Mouse (Mus musculus) kidney, postnatal 25 days (tissue): ENCODE measurements at regions not wholly inside any gene's neighbourhood (a gene's known extent, or its start where the extent isn't known, plus 50 kb on each side); places are given as distances from the start of the nearest gene placed in this dataset.

ENCODE experiments used
- DNase-seq, 2 experiments: peaks; one replicate each; pipeline ENCODE4 v3.0.0; 2021; ENCODE audit warnings: mixed read lengths in 2 of 2

DNA sequence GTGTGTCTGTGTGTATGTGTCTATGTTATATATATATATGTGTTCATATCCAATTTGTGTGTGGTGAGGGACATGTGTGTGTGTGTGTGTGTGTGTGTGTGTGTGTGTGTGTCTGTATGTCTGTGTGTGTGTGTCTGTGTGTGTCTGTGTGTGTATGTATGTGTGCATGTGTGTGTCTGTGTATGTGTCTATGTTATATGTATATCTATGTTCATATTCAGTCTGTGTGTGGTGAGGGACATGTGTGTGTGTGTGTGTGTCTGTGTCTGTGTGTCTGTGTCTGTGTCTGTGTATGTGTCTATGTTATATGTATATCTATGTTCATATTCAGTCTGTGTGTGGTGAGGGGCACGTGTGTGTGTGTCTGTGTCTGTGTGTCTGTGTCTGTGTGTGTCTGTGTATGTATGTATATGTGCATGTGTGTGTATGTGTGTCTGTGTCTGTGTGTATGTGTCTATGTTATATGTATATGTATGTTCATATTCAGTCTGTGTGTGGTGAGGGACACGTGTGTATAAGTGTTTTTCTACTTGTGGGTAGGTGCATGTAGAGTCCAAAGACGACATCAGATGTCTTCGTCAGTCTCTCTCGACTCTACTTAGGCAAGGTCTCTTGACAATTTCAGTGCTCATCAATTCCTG, 370.5 kb upstream of the Slc7a11 start:
- DNase-seq = no peak

DNA sequence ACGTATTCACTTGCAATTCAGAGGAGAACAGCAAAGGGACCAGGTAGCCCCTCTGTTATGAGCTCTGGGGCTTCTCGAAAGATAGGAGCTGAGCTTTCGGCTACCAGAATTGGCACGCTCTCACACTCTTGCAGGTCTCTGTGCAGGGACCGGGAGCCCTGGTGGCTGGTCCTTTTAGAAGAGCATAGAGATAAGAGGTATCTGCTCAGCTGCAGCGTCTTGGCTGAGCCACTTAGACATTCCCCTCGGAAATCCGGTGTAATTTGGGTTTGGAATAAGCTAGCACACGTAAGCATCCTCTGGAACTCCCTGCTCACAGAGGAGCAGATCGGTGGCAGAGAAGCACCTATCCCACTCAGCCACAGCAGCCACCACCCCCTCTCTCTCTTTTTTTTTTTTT, 372.3 kb upstream of the Slc7a11 start:
- no peak for DNase-seq

DNA sequence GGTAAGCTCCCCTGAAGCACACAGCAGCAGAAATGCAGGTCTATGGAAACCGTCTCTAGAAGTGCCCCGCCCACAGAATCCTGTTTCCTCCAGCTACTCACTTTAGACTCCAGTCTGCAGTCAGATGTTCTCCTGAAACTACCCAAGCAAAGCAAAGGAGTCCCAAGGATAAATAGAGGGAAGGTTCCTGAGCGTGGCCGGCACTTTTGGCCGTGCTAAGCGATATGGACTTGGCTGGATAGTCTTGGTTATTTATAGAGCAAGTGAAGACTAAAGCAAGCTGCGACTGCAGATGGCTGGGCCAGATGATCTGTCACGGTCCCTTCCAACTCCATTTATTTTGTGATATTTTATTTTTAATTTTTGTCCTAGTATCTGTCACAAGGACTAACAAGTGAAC, 373.1 kb upstream of the Slc7a11 start:
- no peak for DNase-seq

GRCm38 (mm10) chr3:50817361-50817760, 373.9 kb upstream of the Slc7a11 start:
- no peak for DNase-seq

GRCm38 (mm10) chr3:50820776-50821175, 377.4 kb upstream of the Slc7a11 start:
- no peak for DNase-seq

DNA sequence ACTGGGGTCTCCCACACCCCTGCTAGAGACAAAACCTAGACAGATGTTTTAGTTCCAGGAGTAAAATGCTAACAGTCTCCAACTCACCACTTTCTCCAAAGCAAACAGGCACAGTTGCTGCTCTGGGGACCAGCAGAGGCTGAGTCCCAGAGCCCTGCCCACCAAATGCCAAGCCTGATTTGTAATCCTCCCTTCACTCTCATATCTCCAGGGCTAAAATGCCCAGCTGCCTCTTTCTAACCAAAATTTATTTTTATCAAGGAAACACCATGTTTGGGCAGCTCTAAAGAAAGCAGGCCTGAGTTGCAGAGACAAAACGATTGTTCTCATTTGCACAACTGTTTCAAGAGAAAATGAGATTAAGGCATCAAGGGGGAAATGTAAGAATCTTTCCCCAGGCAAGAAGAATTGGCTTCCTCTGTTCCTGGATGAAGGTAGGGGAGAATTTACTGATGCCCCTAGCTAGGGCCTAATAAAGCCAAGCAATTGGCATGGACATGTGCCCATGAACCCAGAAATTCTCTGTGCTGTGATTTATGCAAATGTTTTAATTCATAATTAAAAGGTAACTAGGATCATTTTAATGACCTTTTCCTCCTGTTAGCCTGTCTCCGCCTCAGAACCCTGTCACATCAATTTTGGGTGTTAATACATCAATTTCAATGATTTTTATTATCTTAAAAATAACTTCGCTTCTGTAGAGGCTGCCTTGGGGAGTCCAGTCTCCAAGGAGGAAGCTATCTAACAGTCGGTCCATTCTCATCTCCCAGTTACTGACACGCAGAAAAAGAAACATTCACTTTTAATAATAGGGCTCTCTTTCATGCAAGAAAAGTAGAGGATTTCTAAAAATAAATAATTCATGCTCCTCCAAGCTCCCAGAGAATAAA, 382.4 kb upstream of the Slc7a11 start:
- no peak for DNase-seq

- DNase-seq = no peak
These were observed 383.0 kb upstream of the Slc7a11 start for GRCm38 (mm10) chr3:50826424-50826819.

DNA sequence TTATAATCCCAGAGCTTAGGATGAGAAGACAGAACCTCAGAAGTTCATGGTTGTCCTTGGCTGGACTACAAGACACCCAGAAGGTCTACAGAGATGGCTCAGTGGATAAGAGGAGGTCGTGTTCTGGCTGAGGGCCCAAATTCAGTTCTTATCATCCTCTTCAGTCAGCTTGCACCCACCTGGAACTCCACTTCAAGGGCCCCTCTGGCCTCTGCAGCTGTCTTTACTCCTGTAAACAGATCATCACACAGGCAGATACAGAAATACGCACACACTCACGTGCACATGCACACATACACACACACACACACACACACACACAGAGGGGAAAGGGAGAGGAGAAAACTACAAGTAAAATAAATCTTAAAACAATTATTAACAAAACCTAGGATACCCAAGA, 385.8 kb upstream of the Slc7a11 start:
- no peak for DNase-seq

- DNase-seq = no peak
These were observed 387.0 kb upstream of the Slc7a11 start for GRCm38 (mm10) chr3:50830446-50830845.

- no peak for DNase-seq
These were observed 387.5 kb upstream of the Slc7a11 start for GRCm38 (mm10) chr3:50830926-50831325.

DNA sequence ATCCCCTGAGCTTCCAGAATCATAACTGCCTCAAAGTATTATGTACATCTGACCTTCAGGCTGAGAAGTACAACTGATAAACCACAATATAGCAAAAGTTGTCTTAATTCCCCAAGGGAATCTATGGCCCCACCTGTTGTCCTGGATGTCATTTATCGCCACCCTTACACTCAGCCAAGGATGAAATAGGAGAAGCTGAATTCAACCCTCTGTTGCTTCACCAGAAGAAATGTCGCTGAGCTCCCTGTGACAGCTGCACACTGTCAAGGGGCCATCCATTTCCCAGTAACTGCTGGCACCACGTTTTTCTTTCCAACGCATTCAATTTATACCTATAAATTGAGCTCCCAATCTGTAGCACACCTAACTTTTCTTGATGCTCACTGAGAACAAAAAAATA, 382.0 kb upstream of the Noct start:
- DNase-seq = no peak

- no peak for DNase-seq
These were observed 379.4 kb upstream of the Noct start for GRCm38 (mm10) chr3:50844835-50845301.

DNA sequence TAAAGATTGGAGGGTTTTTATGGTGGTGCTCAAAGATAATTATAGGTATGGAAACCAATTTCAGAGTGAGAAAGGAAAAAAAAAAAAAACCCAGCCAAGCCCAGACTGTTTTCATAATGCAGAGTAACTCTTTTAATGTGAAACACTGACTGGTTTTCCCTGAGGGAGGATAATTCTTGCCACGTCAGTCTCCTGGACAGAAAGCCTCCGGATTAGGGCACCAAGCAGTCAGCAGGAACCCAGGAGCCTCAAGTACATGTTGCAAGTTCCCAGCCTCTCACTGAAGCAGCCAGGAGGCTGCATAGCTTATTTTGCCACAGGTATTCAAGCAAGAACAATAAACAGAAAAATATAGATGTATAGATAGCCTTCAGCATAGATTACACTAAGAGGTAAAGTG, 378.9 kb upstream of the Noct start:
- no peak for DNase-seq

DNA sequence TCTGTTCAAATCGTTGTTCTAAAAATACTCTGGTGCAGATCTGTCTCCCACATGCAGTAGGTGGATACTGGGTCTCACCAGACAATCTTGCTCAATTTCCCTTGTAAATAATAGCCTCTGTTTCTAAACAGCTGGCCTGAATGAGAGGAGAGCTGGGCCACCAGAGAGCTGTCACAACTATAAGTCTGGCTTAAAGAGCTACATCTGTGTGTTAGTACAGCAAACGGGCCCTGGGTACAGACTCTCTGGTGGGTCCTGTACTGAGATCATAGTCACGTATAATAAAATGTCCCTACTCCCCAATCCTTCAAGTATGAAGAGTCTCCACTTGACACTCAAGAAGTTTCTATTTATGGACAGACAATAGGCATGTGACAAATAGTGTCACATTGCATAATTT, 375.7 kb upstream of the Noct start:
- DNase-seq = no peak

GRCm38 (mm10) chr3:50851083-50851637, 373.1 kb upstream of the Noct start:
- DNase-seq = no peak

GRCm38 (mm10) chr3:50867105-50867504, 357.1 kb upstream of the Noct start:
- no peak for DNase-seq

- no peak for DNase-seq
These were observed 355.0 kb upstream of the Noct start for GRCm38 (mm10) chr3:50869211-50869610.

- no peak for DNase-seq
These were observed 345.2 kb upstream of the Noct start for GRCm38 (mm10) chr3:50879050-50879449.

- no peak for DNase-seq
These were observed 344.7 kb upstream of the Noct start for GRCm38 (mm10) chr3:50879595-50879994.

DNA sequence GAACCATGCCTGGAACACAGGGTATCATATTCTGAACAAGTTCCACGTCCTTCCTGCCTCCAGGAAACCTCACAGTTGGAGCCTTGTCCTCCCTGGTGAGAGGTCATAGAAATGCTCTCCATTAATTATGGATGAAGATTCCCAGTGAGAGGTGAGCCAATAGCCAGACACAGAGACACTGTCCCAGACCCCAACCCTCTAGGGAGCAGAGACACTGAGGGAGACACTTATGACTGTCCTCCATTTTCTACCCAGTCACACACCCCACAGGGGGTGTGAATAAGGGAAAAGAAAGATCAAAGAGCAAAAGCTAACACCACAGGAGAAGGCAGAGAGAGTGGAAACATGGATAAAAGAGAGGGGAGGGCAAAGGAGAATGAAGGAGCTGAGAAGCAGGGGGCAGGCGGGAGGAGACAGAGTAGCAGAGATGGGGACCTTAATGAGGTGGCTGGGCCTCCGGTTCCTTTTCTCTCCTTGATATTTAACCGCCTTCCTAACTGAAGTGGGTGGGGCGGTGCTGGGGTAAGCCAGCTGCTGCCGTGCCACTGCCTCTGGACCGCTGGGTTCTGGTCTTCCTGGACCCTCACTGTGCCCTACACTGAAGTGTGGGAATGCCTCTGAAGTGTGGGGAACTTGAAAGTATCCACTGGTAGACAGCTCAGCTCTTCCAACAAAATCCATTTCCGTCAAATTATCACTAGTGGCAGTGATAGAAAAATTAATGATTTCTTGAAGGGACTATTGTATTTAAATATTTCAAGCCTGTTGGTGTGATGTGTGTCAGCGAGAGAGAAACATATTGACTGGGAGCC, 342.6 kb upstream of the Noct start:
- no peak for DNase-seq

DNA sequence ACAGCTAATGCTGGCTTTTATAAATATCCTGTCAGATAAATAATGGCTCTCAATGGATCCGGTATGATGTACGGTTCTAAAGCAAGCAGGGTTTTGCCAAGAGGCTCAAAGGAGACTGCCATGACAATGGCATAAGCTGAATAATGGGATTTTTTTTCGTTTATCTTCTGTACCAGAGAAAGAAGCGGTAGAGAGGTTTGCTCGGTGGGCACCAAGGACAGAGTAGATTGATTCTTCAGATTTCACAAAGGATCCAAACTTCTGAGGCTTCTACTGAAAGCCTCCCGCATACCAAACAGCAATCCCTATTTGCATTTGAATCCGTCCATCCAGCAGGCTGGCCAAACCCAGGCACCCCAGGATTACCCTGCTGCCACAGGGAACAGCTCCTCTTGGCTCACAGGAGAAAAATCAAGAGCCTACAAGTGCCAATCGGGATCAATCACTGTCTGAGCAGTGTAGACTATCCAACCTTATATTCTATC, 342.0 kb upstream of the Noct start:
- DNase-seq = no peak

- DNase-seq = no peak
These were observed 337.9 kb upstream of the Noct start for GRCm38 (mm10) chr3:50886336-50886735.

- DNase-seq = peak in 1 of 2 experiments; percentile 2
These were observed 337.2 kb upstream of the Noct start for GRCm38 (mm10) chr3:50887002-50887401.
